30 mouse cellular contexts compared by ENCODE assay signal in the genomic region with DNA sequence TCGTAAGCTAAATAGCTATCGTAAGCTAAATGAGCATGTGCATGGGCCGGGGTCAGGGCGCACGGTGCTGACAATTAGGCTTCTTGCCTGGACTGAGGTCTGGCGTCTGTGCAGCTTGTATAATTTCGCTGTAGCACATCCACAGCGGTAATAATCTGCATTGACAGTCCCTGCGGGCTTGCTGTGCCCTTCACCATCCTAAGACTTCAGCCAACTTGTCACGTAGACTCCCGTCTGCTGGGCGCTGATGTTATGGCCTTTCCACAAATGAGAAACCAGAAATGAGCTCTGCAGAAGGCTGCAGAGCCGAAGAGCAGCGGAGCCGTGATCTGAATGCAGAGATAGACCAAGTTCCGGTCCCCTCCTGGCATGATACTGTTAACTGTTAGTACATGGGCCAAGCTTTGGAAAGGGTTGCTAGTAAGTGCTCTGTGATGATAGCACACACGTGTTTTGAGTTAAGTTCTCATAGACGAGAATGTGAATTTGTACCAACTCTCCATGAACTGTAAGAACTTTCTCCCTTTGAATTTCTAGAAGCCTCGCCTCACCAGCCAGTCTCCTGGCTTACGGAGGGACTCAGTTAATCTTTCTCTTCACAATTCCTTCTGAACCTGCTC.
DNase-seq lines count a peak whose midpoint lies in the region; ATAC-seq and TF ChIP-seq lines count a peak whose summit lies in the region.
"Had no signal": no experiment of that assay in that cellular context is flagged by ENCODE, and none has a peak within 500 bp of the region (broad histone marks: within the 10 kb centered on the region; RNA-seq: fewer than 3 reads in every experiment).

No protein-coding gene starts in this region.

- no peak for TF ChIP-seq CTCF in intestine, postnatal 0 days (IDR thresholded peaks at IDR 0.05; ENCODE audit: low read depth)

- H3K4me3 ChIP-seq in embryonic facial prominence, embryonic 13.5 days, result no peak overlapping the region
- no peak overlapping the region for H3K4me3 ChIP-seq in intestine, postnatal 0 days (ENCODE audit: low read depth, low read length)
- H3K4me3 ChIP-seq: forebrain, embryonic 10.5 days; forebrain, embryonic 15.5 days; kidney, embryonic 15.5 days; layer of hippocampus, adult 2 months; lung, embryonic 15.5 days; myocyte; neural tube, embryonic 12.5 days had no signal

- H3K4me1 ChIP-seq in embryonic facial prominence, embryonic 13.5 days, result peaks cover 8% of the 10 kb centered on the region; the same call in 1 of the 2 replicates
- no peaks in the 10 kb centered on the region for H3K4me1 ChIP-seq in intestine, postnatal 0 days (replicated peaks; ENCODE audit: control insufficient read depth, insufficient read depth, low read length)
- H3K4me1 ChIP-seq: kidney, embryonic 15.5 days; lung, embryonic 15.5 days; neural tube, embryonic 12.5 days had no signal

- intact Hi-C loops in left cerebral cortex, postnatal 4 days (cut with DNase I), result no loop called here
- intact Hi-C loops in left cerebral cortex, postnatal 10 days (cut with DNase I), result loop anchor here (5.0 kb wide), 1 partner anchor 47 kb away; no protein-coding TSS in a partner anchor

- no peak for ATAC-seq in embryonic facial prominence, embryonic 13.5 days (ENCODE audit: insufficient number of reproducible peaks, insufficient read depth, low FRiP score, low TSS enrichment, low read depth)
- no peak for ATAC-seq in activated CD4-positive, CD25-positive, alpha-beta regulatory T cell, adult 4 months
- no peak for ATAC-seq in intestine, postnatal 0 days
- ATAC-seq: forebrain, embryonic 15.5 days; intestine, embryonic 16.5 days; midbrain, embryonic 16.5 days had no signal

- peaks cover 19% of the 10 kb centered on the region; the same call in 1 of the 2 replicates for H3K36me3 ChIP-seq in embryonic facial prominence, embryonic 13.5 days
- no peaks in the 10 kb centered on the region for H3K36me3 ChIP-seq in intestine, postnatal 0 days (ENCODE audit: control insufficient read depth, insufficient read depth)
- H3K36me3 ChIP-seq: forebrain, embryonic 15.5 days; G1E had no signal

- no peaks in the 10 kb centered on the region for H3K27me3 ChIP-seq in embryonic facial prominence, embryonic 13.5 days
- no peaks in the 10 kb centered on the region for H3K27me3 ChIP-seq in intestine, postnatal 0 days (replicated peaks; ENCODE audit: control insufficient read depth, insufficient read depth, low read length)
- H3K27me3 ChIP-seq: forebrain, embryonic 15.5 days; kidney, embryonic 15.5 days; lung, embryonic 15.5 days; neural tube, embryonic 12.5 days had no signal

- no peaks in the 10 kb centered on the region for H3K9me3 ChIP-seq in embryonic facial prominence, embryonic 13.5 days
- H3K9me3 ChIP-seq in intestine, postnatal 0 days (ENCODE audit: control insufficient read depth), result no peaks in the 10 kb centered on the region
- H3K9me3 ChIP-seq: forebrain, embryonic 10.5 days; forebrain, embryonic 15.5 days; kidney, embryonic 15.5 days; lung, embryonic 15.5 days; neural tube, embryonic 12.5 days had no signal

- WGBS in embryonic facial prominence, embryonic 13.5 days, result 71% methylated on average over 20 of the region's 20 CpGs
- 91% methylated on average over 20 of the region's 20 CpGs for WGBS in intestine, postnatal 0 days

- H3K27ac ChIP-seq in embryonic facial prominence, embryonic 13.5 days, result peak overlapping the region; percentile 48
- no peak overlapping the region for H3K27ac ChIP-seq in intestine, postnatal 0 days (ENCODE audit: low read depth, low read length)
- H3K27ac ChIP-seq: forebrain, embryonic 10.5 days; forebrain, embryonic 15.5 days; kidney, embryonic 15.5 days; layer of hippocampus, adult 2 months; lung, embryonic 15.5 days; neural tube, embryonic 12.5 days had no signal

- DNase-seq in cerebellum, postnatal 14 days, result peak; percentile 10 to 14
- no peak for DNase-seq in cerebellum, adult 9-10 months
- peak; percentile 51 for DNase-seq in left cerebral cortex, postnatal 4 days
- DNase-seq in left cerebral cortex, postnatal 10 days (ENCODE audit: extremely low spot score in 1 of 2, low spot score in 2 of 2), result no peak
- DNase-seq in retina, embryonic 14.5 days (ENCODE audit: low spot score), result peak; percentile 40
- DNase-seq: adrenal gland, adult 2 months; adrenal gland, postnatal 36 days; cerebellum, adult 8-10 months; gastrocnemius, postnatal 25 days; heart, adult 11 months; kidney, postnatal 36 days; right cerebral cortex, postnatal 25 days; thymus, adult 2 months; thymus, postnatal 36 days had no signal

- no peak overlapping the region for H3K9ac ChIP-seq in embryonic facial prominence, embryonic 13.5 days
- no peak overlapping the region for H3K9ac ChIP-seq in intestine, postnatal 0 days (ENCODE audit: low read depth, low read length)
- H3K9ac ChIP-seq: forebrain, embryonic 15.5 days; kidney, embryonic 15.5 days; lung, embryonic 15.5 days; neural tube, embryonic 12.5 days had no signal

- no peak overlapping the region for H3K4me2 ChIP-seq in embryonic facial prominence, embryonic 13.5 days
- H3K4me2 ChIP-seq in intestine, postnatal 0 days (replicated peaks; ENCODE audit: low read depth), result no peak overlapping the region
- H3K4me2 ChIP-seq: forebrain, embryonic 15.5 days; heart, embryonic 11.5 days; kidney, embryonic 15.5 days; liver, embryonic 11.5 days; lung, embryonic 15.5 days; midbrain, embryonic 11.5 days; neural tube, embryonic 12.5 days had no signal

Comparison
In these comparisons a context has a peak if more than half of its experiments do, and no peak if none do; other contexts are left out.
1. DNase-seq: peak in cerebellum, postnatal 14 days (2 of 2), left cerebral cortex, postnatal 4 days (single experiment) and retina, embryonic 14.5 days (single experiment); none in cerebellum, adult 9-10 months (single experiment) and left cerebral cortex, postnatal 10 days (0 of 2).